Mouse (Mus musculus) testis, adult 2 months (tissue): ENCODE results near the gene Lgsn.

Experiments
- CTCF ChIP-seq: fragments of 200-500 bp; IDR thresholded peaks from 2 replicates; pipeline ENCODE4 v1.5.1; 2012; ENCODE audit warnings: low read depth, mild to moderate bottlenecking, inconsistent platforms, low read length, moderate library complexity; ENCODE audit not compliant: control insufficient read depth, insufficient read depth, insufficient replicate concordance
- POLR2A ChIP-seq: fragments of 200-500 bp; IDR thresholded peaks from 2 replicates; pipeline ENCODE4 v1.6.1; 2012; ENCODE audit warnings: low read depth, mild to moderate bottlenecking, inconsistent platforms, low read length, moderate library complexity; ENCODE audit not compliant: control insufficient read depth

GRCm38 (mm10) chr1:31142288-31143094 lies 33.7 kb upstream of the Lgsn start:
- TF ChIP-seq POLR2A (no peak), CTCF (no peak)
